Mouse (Mus musculus): ENCODE results near the gene 9130409I23Rik. TPM values are rescaled to one million over a fixed set of nuclear protein-coding genes. Genes with fewer than 3 reads are reported as not detected.

9130409I23Rik gene
- polyA plus RNA-seq, 1 experiment: not detected

GRCm38 (mm10) chr1:181012416-181012815 lies 38.6 kb upstream of the 9130409I23Rik start:
- peaks cover 61% of the 10 kb centered on the region for H3K4me1 ChIP-seq
- TF ChIP-seq GATA1 (IDR thresholded peaks at IDR 0.05; ENCODE audit: borderline replicate concordance, low read length) (no peak), FLI1 (IDR thresholded peaks at IDR 0.05; ENCODE audit: low read length) (no peak)
- H3K27me3 ChIP-seq (replicated peaks): peaks cover 74% of the 10 kb centered on the region
- no peak overlapping the region for H3K4me3 ChIP-seq (replicated peaks)
- H3K36me3 ChIP-seq (replicated peaks; ENCODE audit: low read length): no peaks in the 10 kb centered on the region
- no peaks in the 10 kb centered on the region for H3K9me3 ChIP-seq

- Histone ChIP-seq H3K36me3 (replicated peaks; ENCODE audit: low read length) (no peaks in the 10 kb centered on the region), H3K9me3 (no peaks in the 10 kb centered on the region), H3K27me3 (replicated peaks) (peaks cover 78% of the 10 kb centered on the region), H3K4me3 (replicated peaks) (no peak overlapping the region), H3K4me1 (peaks cover 69% of the 10 kb centered on the region)
- no peak for TF ChIP-seq FLI1 (IDR thresholded peaks at IDR 0.05; ENCODE audit: low read length)
- no peak for TF ChIP-seq GATA1 (IDR thresholded peaks at IDR 0.05; ENCODE audit: borderline replicate concordance, low read length)
Observed at GRCm38 (mm10) chr1:181013446-181013845, 37.6 kb upstream of the 9130409I23Rik start.

GRCm38 (mm10) chr1:181014731-181015500 lies 36.1 kb upstream of the 9130409I23Rik start:
- no peaks in the 10 kb centered on the region for H3K36me3 ChIP-seq (replicated peaks; ENCODE audit: low read length)
- no peak for TF ChIP-seq GATA1 (IDR thresholded peaks at IDR 0.05; ENCODE audit: borderline replicate concordance, low read length)
- no peak for TF ChIP-seq FLI1 (IDR thresholded peaks at IDR 0.05; ENCODE audit: low read length)
- H3K4me3 ChIP-seq (replicated peaks): no peak overlapping the region
- H3K4me1 ChIP-seq: peaks cover 60% of the 10 kb centered on the region
- H3K9me3 ChIP-seq: peaks cover 3% of the 10 kb centered on the region
- peaks cover 84% of the 10 kb centered on the region for H3K27me3 ChIP-seq (replicated peaks)

DNA sequence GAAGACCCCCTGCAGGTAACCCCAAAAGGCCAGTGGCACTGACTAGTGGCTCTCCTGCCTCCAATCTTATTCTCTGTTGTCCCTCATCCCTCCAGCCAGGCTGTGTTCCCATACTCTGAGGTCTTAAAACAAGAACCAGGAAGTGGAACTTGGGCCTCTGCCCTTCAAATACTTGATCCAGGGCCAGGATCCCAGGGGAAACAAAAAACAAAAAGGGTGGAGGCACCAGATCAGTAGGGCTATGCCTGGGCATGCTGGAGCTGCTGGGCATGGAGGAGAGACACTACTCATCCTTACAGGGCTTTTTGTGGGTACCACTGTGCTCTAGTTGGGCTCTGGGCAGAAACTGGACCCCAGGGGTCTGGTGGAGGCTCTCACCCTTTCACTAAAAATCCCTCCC lies 35.5 kb upstream of the 9130409I23Rik start:
- Histone ChIP-seq H3K4me3 (replicated peaks) (no peak overlapping the region), H3K9me3 (peaks cover 3% of the 10 kb centered on the region), H3K4me1 (peaks cover 54% of the 10 kb centered on the region), H3K36me3 (replicated peaks; ENCODE audit: low read length) (no peaks in the 10 kb centered on the region), H3K27me3 (replicated peaks) (peaks cover 84% of the 10 kb centered on the region)
- TF ChIP-seq FLI1 (IDR thresholded peaks at IDR 0.05; ENCODE audit: low read length) (no peak), GATA1 (IDR thresholded peaks at IDR 0.05; ENCODE audit: borderline replicate concordance, low read length) (no peak)

- peaks cover 84% of the 10 kb centered on the region for H3K27me3 ChIP-seq (replicated peaks)
Observed at GRCm38 (mm10) chr1:181016045-181016444, 35.0 kb upstream of the 9130409I23Rik start.

DNA sequence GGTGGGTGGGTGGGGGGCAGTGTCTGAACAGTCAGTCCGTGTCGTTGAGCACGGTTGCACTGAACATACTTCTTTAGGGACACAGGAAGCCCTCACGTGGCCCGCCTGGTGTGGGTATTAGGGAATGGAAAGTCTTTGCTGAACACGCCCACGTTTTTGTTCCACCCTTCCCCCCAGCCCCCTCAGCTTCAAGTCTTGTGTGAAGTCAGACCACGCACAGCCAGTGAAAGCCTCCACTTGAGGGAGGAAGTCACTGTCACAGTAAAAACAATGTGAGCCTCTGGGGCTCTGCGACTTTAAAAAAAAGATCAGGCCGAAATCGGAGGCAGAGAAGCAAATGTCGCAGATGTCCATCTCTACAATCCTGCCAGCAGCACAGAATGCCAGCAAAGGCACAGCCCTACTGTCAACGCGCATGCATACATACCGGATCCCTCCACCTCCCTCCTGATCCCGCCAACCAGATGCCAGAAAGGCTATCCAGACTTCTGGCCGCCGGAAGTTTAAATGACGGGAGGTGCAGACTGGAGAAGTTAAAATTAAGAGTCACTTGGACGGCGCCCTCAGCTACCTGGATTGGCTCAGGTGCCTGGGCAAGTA lies 34.4 kb upstream of the 9130409I23Rik start:
- Histone ChIP-seq H3K4me3 (replicated peaks) (peak overlapping the region; percentile 92), H3K9me3 (peaks cover 3% of the 10 kb centered on the region), H3K27me3 (replicated peaks) (peaks cover 84% of the 10 kb centered on the region), H3K36me3 (replicated peaks; ENCODE audit: low read length) (no peaks in the 10 kb centered on the region), H3K4me1 (peaks cover 53% of the 10 kb centered on the region)
- TF ChIP-seq GATA1 (IDR thresholded peaks at IDR 0.05; ENCODE audit: borderline replicate concordance, low read length) (no peak), FLI1 (IDR thresholded peaks at IDR 0.05; ENCODE audit: low read length) (no peak)

More at GRCm38 (mm10) chr1:181016045-181016444, 35.0 kb upstream of the 9130409I23Rik start:
- TF ChIP-seq GATA1 (IDR thresholded peaks at IDR 0.05; ENCODE audit: borderline replicate concordance, low read length) (no peak), FLI1 (IDR thresholded peaks at IDR 0.05; ENCODE audit: low read length) (no peak)
- peak overlapping the region; percentile 71 for H3K4me3 ChIP-seq (replicated peaks)
- H3K36me3 ChIP-seq (replicated peaks; ENCODE audit: low read length): no peaks in the 10 kb centered on the region
- peaks cover 3% of the 10 kb centered on the region for H3K9me3 ChIP-seq
- H3K4me1 ChIP-seq: peaks cover 53% of the 10 kb centered on the region

- H3K4me3 ChIP-seq (replicated peaks): peak overlapping the region; percentile 92
- peaks cover 78% of the 10 kb centered on the region for H3K27me3 ChIP-seq (replicated peaks)
- peaks cover 55% of the 10 kb centered on the region for H3K4me1 ChIP-seq
- peaks cover 3% of the 10 kb centered on the region for H3K9me3 ChIP-seq
- no peaks in the 10 kb centered on the region for H3K36me3 ChIP-seq (replicated peaks; ENCODE audit: low read length)
- TF ChIP-seq FLI1 (IDR thresholded peaks at IDR 0.05; ENCODE audit: low read length) (no peak), GATA1 (IDR thresholded peaks at IDR 0.05; ENCODE audit: borderline replicate concordance, low read length) (no peak)
Observed at GRCm38 (mm10) chr1:181017212-181017711, 33.8 kb upstream of the 9130409I23Rik start.

DNA sequence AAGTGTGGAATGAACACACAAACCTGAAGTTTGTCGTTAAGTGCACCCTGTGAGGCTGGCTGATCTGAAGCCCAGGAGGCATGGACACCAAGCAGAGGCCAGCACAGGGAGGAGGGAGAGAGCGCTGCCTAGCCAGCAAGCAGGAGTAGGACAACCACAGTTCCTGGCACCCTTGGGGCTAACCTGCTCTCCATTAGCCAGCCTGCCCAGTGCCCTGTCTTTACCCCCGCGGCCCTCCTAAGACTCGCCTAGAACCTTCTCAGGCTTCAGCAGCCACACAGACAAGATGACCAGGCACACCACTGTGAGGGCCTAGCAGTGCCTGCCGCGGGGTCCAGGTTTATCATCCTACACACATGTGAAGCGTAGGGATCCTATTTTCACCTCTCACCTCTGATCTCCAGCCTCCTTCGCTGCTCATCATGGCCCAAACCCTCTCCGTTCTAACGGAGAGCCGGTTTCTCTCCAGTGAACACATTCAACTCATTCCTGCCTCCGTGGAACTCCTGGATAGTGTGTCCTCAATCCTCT lies 33.1 kb upstream of the 9130409I23Rik start:
- H3K4me3 ChIP-seq (replicated peaks): peak overlapping the region; percentile 60
- H3K9me3 ChIP-seq: peaks cover 3% of the 10 kb centered on the region
- TF ChIP-seq GATA1 (IDR thresholded peaks at IDR 0.05; ENCODE audit: borderline replicate concordance, low read length) (no peak), FLI1 (IDR thresholded peaks at IDR 0.05; ENCODE audit: low read length) (no peak)
- peaks cover 52% of the 10 kb centered on the region for H3K4me1 ChIP-seq
- peaks cover 76% of the 10 kb centered on the region for H3K27me3 ChIP-seq (replicated peaks)
- no peaks in the 10 kb centered on the region for H3K36me3 ChIP-seq (replicated peaks; ENCODE audit: low read length)

DNA sequence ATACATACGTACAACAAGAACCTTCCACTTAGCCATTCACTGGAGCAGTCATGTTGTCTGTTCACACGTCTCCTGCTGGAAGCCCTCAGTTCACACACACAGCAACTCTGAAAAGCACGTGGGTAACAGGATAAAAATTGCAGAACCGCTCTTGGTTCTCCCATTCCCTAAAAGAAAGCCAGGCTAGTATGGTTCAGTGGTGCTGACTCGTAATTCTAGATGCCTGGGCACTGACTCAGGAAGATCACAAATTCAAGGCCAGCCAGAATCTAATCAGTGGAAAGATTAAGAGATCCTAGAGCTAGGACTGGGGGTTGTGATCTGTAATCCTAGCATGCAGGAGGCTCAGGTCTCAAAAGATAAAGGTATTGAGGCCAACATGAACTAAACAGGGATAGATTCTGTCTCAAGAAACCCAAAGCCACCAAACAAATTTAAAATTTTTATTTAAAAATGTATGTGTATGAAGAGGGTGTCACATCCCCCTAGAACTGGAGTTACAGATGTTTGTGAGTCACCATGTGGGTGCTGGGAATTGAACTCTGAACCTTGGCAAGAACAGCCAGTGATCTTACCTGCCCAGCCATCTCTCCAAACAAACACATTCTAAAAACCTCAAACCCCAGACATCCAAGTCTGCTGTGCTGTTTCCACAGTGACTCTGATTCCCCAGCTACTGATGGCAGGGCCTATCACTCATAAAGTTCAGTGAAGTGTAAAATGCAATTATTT lies 30.1 kb upstream of the 9130409I23Rik start, which contains the start of gene Ephx1:
Gene Ephx1 (minus strand): TSS at position 149 of the 732 bp plus-strand sequence.
- H3K4me1 ChIP-seq: peaks cover 27% of the 10 kb centered on the region
- peaks cover 3% of the 10 kb centered on the region for H3K9me3 ChIP-seq
- H3K36me3 ChIP-seq (replicated peaks; ENCODE audit: low read length): no peaks in the 10 kb centered on the region
- H3K4me3 ChIP-seq (replicated peaks): no peak within 1 kb of the TSS
- TF ChIP-seq GATA1 (IDR thresholded peaks at IDR 0.05; ENCODE audit: borderline replicate concordance, low read length) (no peak), FLI1 (IDR thresholded peaks at IDR 0.05; ENCODE audit: low read length) (no peak)
- peaks cover 62% of the 10 kb centered on the region for H3K27me3 ChIP-seq (replicated peaks)
